Mouse (Mus musculus) lung, postnatal 0 days (tissue): ENCODE results near the gene Uimc1.

Experiments
- CTCF ChIP-seq: IDR thresholded peaks from 2 replicates; pipeline ENCODE4 v1.5.1; 2016; ENCODE audit warnings: antibody characterized with exemption, mild to moderate bottlenecking
- EP300 ChIP-seq: IDR thresholded peaks from 2 replicates; pipeline ENCODE4 v1.6.1; 2016; ENCODE audit warnings: antibody characterized with exemption, mild to moderate bottlenecking, control low read depth

GRCm38 (mm10) chr13:55021194-55021779 lies 78.8 kb downstream of the Uimc1 start, which contains the start of gene Hk3:
- TF ChIP-seq CTCF: 0 out of 2 replicates have a peak, but pooled peaks have one; percentile 2
- no peak for TF ChIP-seq EP300
